Mouse (Mus musculus): ENCODE results near the gene Cdkal1.

DNA sequence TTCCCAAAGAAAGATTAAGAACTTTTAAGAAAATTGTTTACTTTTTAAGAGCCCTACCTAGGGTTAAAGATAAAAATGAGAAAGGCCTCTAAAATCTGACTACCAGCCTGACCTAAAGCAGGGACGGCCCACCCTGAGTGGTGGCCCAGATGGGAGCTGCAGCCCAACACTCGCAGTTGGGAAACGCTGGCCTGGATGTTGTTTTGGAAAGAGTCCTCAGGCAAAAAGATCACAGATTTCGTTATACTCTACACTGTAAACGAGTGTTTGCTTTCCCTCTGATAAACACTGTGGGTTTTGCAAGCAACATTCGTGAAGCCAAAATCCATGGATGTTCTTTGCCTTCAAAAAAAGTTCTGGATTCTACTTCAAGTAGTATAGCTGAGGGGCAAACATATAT lies 202.7 kb downstream of the Cdkal1 start:
- TF ChIP-seq HCFC1 (IDR thresholded peaks at IDR 0.05; ENCODE audit: borderline replicate concordance, insufficient read depth, low read length) (no peak), CHD2 (IDR thresholded peaks at IDR 0.05; ENCODE audit: low read depth, low read length) (no peak), ZNF384 (IDR thresholded peaks at IDR 0.05; ENCODE audit: low read depth, low read length) (no peak), MAFK (IDR thresholded peaks at IDR 0.05; ENCODE audit: insufficient read depth, low read depth, low read length) (no peak)

Data from ES-E14 (cell line).